ENCODE assay signal across 35 mouse cellular contexts in the genomic region with DNA sequence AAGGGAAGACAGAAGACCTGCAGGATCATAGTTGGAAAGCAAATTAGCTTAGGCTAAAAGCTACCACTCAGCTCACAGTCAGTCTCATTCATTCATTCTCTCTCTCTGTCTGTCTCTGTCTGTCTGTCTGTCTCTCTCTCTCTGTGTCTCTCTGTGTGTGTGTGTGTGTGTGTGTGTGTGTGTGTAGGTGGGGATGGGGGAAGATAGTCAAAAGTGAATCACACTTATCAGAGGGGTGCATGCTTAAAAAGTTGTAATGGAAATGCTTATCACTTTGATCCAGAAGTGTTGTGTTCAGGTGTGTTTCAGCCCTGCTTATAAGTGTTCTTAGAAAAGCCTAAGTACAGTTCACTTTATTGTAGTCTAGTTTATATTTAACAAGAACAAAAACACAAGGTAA. TPM values are rescaled to one million over a fixed set of nuclear protein-coding genes. Genes with fewer than 3 reads are reported as not detected.
DNase-seq lines count a peak whose midpoint lies in the region; ATAC-seq and TF ChIP-seq lines count a peak whose summit lies in the region.
"Had no signal": no experiment of that assay in that cellular context is flagged by ENCODE, and none has a peak within 500 bp of the region (broad histone marks: within the 10 kb centered on the region; RNA-seq: fewer than 3 reads in every experiment).

No protein-coding gene starts in this region.

- no peaks in the 10 kb centered on the region for H3K9me3 ChIP-seq in MEL (replicated peaks; ENCODE audit: insufficient read depth, low read length)
- H3K9me3 ChIP-seq in liver, embryonic 11.5 days (ENCODE audit: control insufficient read depth, low read length), result no peaks in the 10 kb centered on the region
- no peaks in the 10 kb centered on the region for H3K9me3 ChIP-seq in liver, embryonic 16.5 days (replicated peaks; ENCODE audit: control insufficient read depth, low read length)
- H3K9me3 ChIP-seq: embryonic facial prominence, embryonic 10.5 days; embryonic facial prominence, embryonic 15.5 days; forebrain, embryonic 10.5 days; heart, embryonic 10.5 days; heart, embryonic 15.5 days; hindbrain, embryonic 13.5 days; limb, embryonic 10.5 days; limb, embryonic 15.5 days; lung, embryonic 15.5 days; midbrain, embryonic 13.5 days; neural tube, embryonic 13.5 days had no signal

- H3K4me1 ChIP-seq in MEL (ENCODE audit: control insufficient read depth in 1 of 2, insufficient read depth in 2 of 2, low read length in 2 of 2), result peaks cover 19% of the 10 kb centered on the region in 2 experiments
- peaks cover 16% of the 10 kb centered on the region for H3K4me1 ChIP-seq in liver, embryonic 11.5 days (replicated peaks; ENCODE audit: control insufficient read depth, insufficient read depth, low read length)
- H3K4me1 ChIP-seq in liver, embryonic 16.5 days (ENCODE audit: control insufficient read depth, low read depth, low read length), result peaks cover 14% of the 10 kb centered on the region
- H3K4me1 ChIP-seq: heart, embryonic 10.5 days had no signal

- no peak for TF ChIP-seq CTCF in MEL (IDR thresholded peaks at IDR 0.05 in 2 of 3, conservative IDR thresholded peaks at IDR 0.05 in 1 of 3; ENCODE audit: control insufficient read depth in 1 of 3, insufficient read depth in 1 of 3, low read depth in 2 of 3, low read length in 3 of 3, poor library complexity in 1 of 3, severe bottlenecking in 1 of 3)

- peaks cover 13% of the 10 kb centered on the region for H3K79me2 ChIP-seq in MEL (ENCODE audit: control insufficient read depth, insufficient read depth, low read length, poor library complexity)

- H3K9ac ChIP-seq in MEL (ENCODE audit: control insufficient read depth, low read depth, low read length, poor library complexity, severe bottlenecking), result no peak overlapping the region
- no peak overlapping the region for H3K9ac ChIP-seq in liver, embryonic 11.5 days (ENCODE audit: low read depth, low read length)
- H3K9ac ChIP-seq in liver, embryonic 16.5 days (ENCODE audit: low read depth, low read length), result peak overlapping the region; percentile 24
- H3K9ac ChIP-seq: embryonic facial prominence, embryonic 15.5 days; heart, embryonic 15.5 days; hindbrain, embryonic 13.5 days; limb, embryonic 15.5 days; lung, embryonic 15.5 days; midbrain, embryonic 13.5 days; neural tube, embryonic 13.5 days had no signal

- peak; percentile 23 for ATAC-seq in liver, embryonic 11.5 days (replicated peaks; ENCODE audit: low FRiP score)
- peak; percentile 2 for ATAC-seq in liver, embryonic 16.5 days (ENCODE audit: low read depth)
- ATAC-seq: activated CD4-positive, CD25-positive, alpha-beta regulatory T cell, adult 4 months; forebrain, embryonic 16.5 days; intestine, embryonic 16.5 days; midbrain, embryonic 13.5 days had no signal

- H3K27ac ChIP-seq in MEL (ENCODE audit: control insufficient read depth, low read depth, low read length), result peak overlapping the region; percentile 62
- H3K27ac ChIP-seq in liver, embryonic 11.5 days (ENCODE audit: low read depth, low read length), result no peak overlapping the region
- H3K27ac ChIP-seq in liver, embryonic 16.5 days (ENCODE audit: low read length), result peak overlapping the region; percentile 79
- H3K27ac ChIP-seq: embryonic facial prominence, embryonic 10.5 days; embryonic facial prominence, embryonic 15.5 days; forebrain, embryonic 10.5 days; heart, embryonic 10.5 days; heart, embryonic 15.5 days; hindbrain, embryonic 13.5 days; kidney, postnatal 0 days; limb, embryonic 10.5 days; limb, embryonic 15.5 days; lung, embryonic 15.5 days; midbrain, embryonic 13.5 days; neural tube, embryonic 13.5 days had no signal

- TF ChIP-seq EP300 in MEL (IDR thresholded peaks at IDR 0.05; ENCODE audit: low read depth in 1 of 2, low read length in 2 of 2), result peak; percentile 80 to 87

- peaks cover 0 to 27% of the 10 kb centered on the region in 2 experiments; a peak in 2 of 4 replicates for H3K36me3 ChIP-seq in MEL (ENCODE audit: control insufficient read depth in 1 of 2, insufficient read depth in 2 of 2, low read length in 2 of 2)
- no peaks in the 10 kb centered on the region for H3K36me3 ChIP-seq in liver, embryonic 11.5 days (ENCODE audit: control insufficient read depth, insufficient read depth, low read length)
- no peaks in the 10 kb centered on the region for H3K36me3 ChIP-seq in liver, embryonic 16.5 days (ENCODE audit: control insufficient read depth, insufficient read depth)
- H3K36me3 ChIP-seq: embryonic facial prominence, embryonic 10.5 days; embryonic facial prominence, embryonic 15.5 days; forebrain, embryonic 10.5 days; heart, embryonic 10.5 days; heart, embryonic 15.5 days; hindbrain, embryonic 13.5 days; limb, embryonic 10.5 days; limb, embryonic 15.5 days; lung, embryonic 15.5 days; midbrain, embryonic 13.5 days; neural tube, embryonic 13.5 days had no signal

- DNase-seq in MEL (ENCODE audit: low read depth, low spot score), result peak; percentile 72
- peak; percentile 70 for DNase-seq in c-Kit-positive CD71-positive TER-119-positive erythroid progenitor cells, embryonic 14.5 days (ENCODE audit: low spot score)
- no peak for DNase-seq in liver, embryonic 11.5 days (ENCODE audit: low spot score)
- DNase-seq in left cerebral cortex, adult 9 months (ENCODE audit: low spot score in 2 of 2), result no peak
- DNase-seq in spleen, postnatal 4 days (ENCODE audit: low spot score in 2 of 2), result no peak
- DNase-seq in adrenal gland, adult 2 months, result no peak
- no peak for DNase-seq in ovary, adult 18-20 months (ENCODE audit: low spot score)
- DNase-seq: adrenal gland, postnatal 10 days; cerebellum, adult 8-10 months; cerebellum, postnatal 25 days; gastrocnemius, postnatal 10 days; heart, adult 11 months; heart, postnatal 36 days; kidney, adult 8-10 months; kidney, postnatal 4 days; layer of hippocampus, postnatal 36 days; lung, postnatal 4 days; right cerebral cortex, postnatal 25 days; thymus, postnatal 14 days had no signal

- no peak overlapping the region for H3K4me3 ChIP-seq in MEL (ENCODE audit: control insufficient read depth in 1 of 2, insufficient read depth in 1 of 2, low read depth in 2 of 2, low read length in 2 of 2)
- H3K4me3 ChIP-seq in liver, embryonic 11.5 days (ENCODE audit: low read depth, low read length), result no peak overlapping the region
- H3K4me3 ChIP-seq in liver, embryonic 16.5 days (ENCODE audit: low read depth, low read length), result peak overlapping the region; percentile 33
- H3K4me3 ChIP-seq: embryonic facial prominence, embryonic 10.5 days; embryonic facial prominence, embryonic 15.5 days; forebrain, embryonic 10.5 days; heart, embryonic 10.5 days; heart, embryonic 15.5 days; hindbrain, embryonic 13.5 days; limb, embryonic 10.5 days; limb, embryonic 15.5 days; lung, embryonic 15.5 days; midbrain, embryonic 13.5 days; neural tube, embryonic 13.5 days had no signal

- peak overlapping the region; percentile 31; the same call in 1 of the 2 replicates for H3K4me2 ChIP-seq in liver, embryonic 11.5 days
- H3K4me2 ChIP-seq in liver, embryonic 16.5 days (ENCODE audit: low read depth, low read length), result peak overlapping the region; percentile 79
- H3K4me2 ChIP-seq: embryonic facial prominence, embryonic 15.5 days; heart, embryonic 15.5 days; hindbrain, embryonic 13.5 days; limb, embryonic 15.5 days; lung, embryonic 15.5 days; midbrain, embryonic 13.5 days; neural tube, embryonic 13.5 days had no signal

- no peak for TF ChIP-seq RAD21 in MEL (IDR thresholded peaks at IDR 0.05; ENCODE audit: low read depth, low read length)

- H3K27me3 ChIP-seq in MEL (ENCODE audit: control insufficient read depth in 1 of 2, insufficient read depth in 2 of 2, low read length in 2 of 2), result no peaks in the 10 kb centered on the region
- no peaks in the 10 kb centered on the region for H3K27me3 ChIP-seq in liver, embryonic 11.5 days (replicated peaks; ENCODE audit: control insufficient read depth, insufficient read depth, low read length)
- no peaks in the 10 kb centered on the region for H3K27me3 ChIP-seq in liver, embryonic 16.5 days (ENCODE audit: control insufficient read depth, insufficient read depth, low read depth, low read length)
- H3K27me3 ChIP-seq: embryonic facial prominence, embryonic 15.5 days; heart, embryonic 15.5 days; hindbrain, embryonic 13.5 days; limb, embryonic 15.5 days; lung, embryonic 15.5 days; midbrain, embryonic 13.5 days; neural tube, embryonic 13.5 days had no signal

- TF ChIP-seq POLR2A in MEL (IDR thresholded peaks at IDR 0.05; ENCODE audit: control insufficient read depth in 1 of 2, insufficient read depth in 1 of 2, low read depth in 1 of 2, low read length in 2 of 2, poor library complexity in 1 of 2), result no peak

TF ChIP-seq in MEL, 35 proteins besides CTCF, POLR2A, EP300 and RAD21 (continues in another document):
- no peak for TF ChIP-seq MAX (IDR thresholded peaks at IDR 0.05; ENCODE audit: low read length)
- TF ChIP-seq ZKSCAN1 (IDR thresholded peaks at IDR 0.05; ENCODE audit: low read depth, low read length), result no peak
- no peak for TF ChIP-seq UBTF (IDR thresholded peaks at IDR 0.05; ENCODE audit: borderline replicate concordance, insufficient read depth, low read depth, low read length)
- no peak; the same call in 1 of the 2 replicates for TF ChIP-seq SMC3 (IDR thresholded peaks at IDR 0.05; ENCODE audit: low read depth, low read length)
- TF ChIP-seq GABPA (IDR thresholded peaks at IDR 0.05; ENCODE audit: low read depth, low read length), result no peak
- 0 out of 2 replicates have a peak, but pooled peaks have one; percentile 10 for TF ChIP-seq ZNF384 (IDR thresholded peaks at IDR 0.05; ENCODE audit: low read depth, low read length)
- peak; percentile 51; the same call in 1 of the 2 replicates for TF ChIP-seq SIN3A (IDR thresholded peaks at IDR 0.05; ENCODE audit: low read length)
- TF ChIP-seq POLR2AphosphoS5 (IDR thresholded peaks at IDR 0.05; ENCODE audit: borderline replicate concordance, low read depth, low read length), result no peak
- TF ChIP-seq ZMIZ1 (IDR thresholded peaks at IDR 0.05; ENCODE audit: low read depth, low read length), result no peak
- TF ChIP-seq MYB (IDR thresholded peaks at IDR 0.05; ENCODE audit: low read depth, low read length), result no peak
- TF ChIP-seq USF2 (IDR thresholded peaks at IDR 0.05; ENCODE audit: borderline replicate concordance in 1 of 2, insufficient read depth in 1 of 2, low read depth in 1 of 2, low read length in 2 of 2), result no peak
- no peak for TF ChIP-seq ZC3H11A (IDR thresholded peaks at IDR 0.05; ENCODE audit: low read depth, low read length)
- TF ChIP-seq USF1 (IDR thresholded peaks at IDR 0.05; ENCODE audit: low read depth, low read length), result no peak
- no peak for TF ChIP-seq MEF2A (IDR thresholded peaks at IDR 0.05; ENCODE audit: extremely low read depth, insufficient replicate concordance, low read depth, low read length, poor library complexity, severe bottlenecking)

RNA-seq across cellular contexts. Expression of gene Pkn2, which starts 2.8 kb away (rescaled TPM):
- 33.5 and 38.6 TPM in 2 replicates for total RNA-seq in MEL (2012; rRNA removed)
- 10 to 100 TPM; 34.7 to 38.8 TPM for polyA plus RNA-seq in MEL (2012; ENCODE audit: insufficient read depth in 1 of 2, insufficient read length in 2 of 2, low read depth in 1 of 2, low replicate concordance in 2 of 2, missing spikeins in 1 of 2)
- polyA plus RNA-seq in liver, embryonic 11.5 days (2014; fragmentation: Nextera tagmentation; extraction: Ambion mirVana), result 42.7 and 43.6 TPM in 2 replicates
- polyA plus RNA-seq in liver, embryonic 16.5 days (2015; fragmentation: Nextera tagmentation; extraction: Ambion mirVana), result 30.6 and 31.4 TPM in 2 replicates
- 10 to 100 TPM; 61.2 to 75.0 TPM for total RNA-seq in adrenal gland, adult 2 months (2021)
- 47.6 and 66.7 TPM in 2 replicates for polyA plus RNA-seq in adrenal gland, adult 2 months (2012; rRNA removed)

Comparison
In these comparisons a context has a peak if more than half of its experiments do, and no peak if none do; other contexts are left out.
1. DNase-seq: peak in MEL (single experiment) and c-Kit-positive CD71-positive TER-119-positive erythroid progenitor cells, embryonic 14.5 days (single experiment); none in liver, embryonic 11.5 days (single experiment), left cerebral cortex, adult 9 months (0 of 2), spleen, postnatal 4 days (0 of 2), adrenal gland, adult 2 months (single experiment) and ovary, adult 18-20 months (single experiment).